Mouse (Mus musculus) hindbrain, embryonic 10.5 days (tissue): ENCODE data around the gene Kremen2. TPM values are rescaled to one million over a fixed set of nuclear protein-coding genes. Genes with fewer than 3 reads are reported as not detected.

Experiments used
- polyA plus RNA-seq: library from polyadenylated mRNA; unstranded; fragments of >200 nt; fragmentation: Nextera tagmentation; extraction: Ambion mirVana; gene quantifications from 2 replicates; pipeline ENCODE4 v1.2.1, GENCODE M21; 2016

Kremen2 gene
- polyA plus RNA-seq, 1 experiment from 2014 or later = 4.3 TPM

Other genes with a start within 250 kb of the Kremen2 start
- gene Zfp213, start 181.6 kb downstream of the Kremen2 start, polyA plus RNA-seq = 25.3 and 27.5 TPM in 2 replicates
- 22.5 and 23.4 TPM in 2 replicates for gene Zfp13, start 146.3 kb downstream of the Kremen2 start, polyA plus RNA-seq
- 0.92 and 0.94 TPM in 2 replicates for gene Zscan10, start 145.0 kb downstream of the Kremen2 start, polyA plus RNA-seq
- gene Mmp25, start 100.6 kb downstream of the Kremen2 start, polyA plus RNA-seq = 1.00 and 1.4 TPM in 2 replicates
- 0.41 and 0.51 TPM in 2 replicates for gene Bicdl2, start 85.3 kb downstream of the Kremen2 start, polyA plus RNA-seq
- 34.0 and 45.4 TPM in 2 replicates for gene Hcfc1r1, start 72.2 kb downstream of the Kremen2 start, polyA plus RNA-seq
- 72.7 and 80.2 TPM in 2 replicates for gene Thoc6, start 72.0 kb downstream of the Kremen2 start, polyA plus RNA-seq
- gene Tnfrsf12a, start 68.4 kb downstream of the Kremen2 start, polyA plus RNA-seq = 2.7 and 7.1 TPM in 2 replicates
- gene Cldn6, start 66.6 kb downstream of the Kremen2 start, polyA plus RNA-seq = 20.8 and 54.2 TPM in 2 replicates
- 6.3 and 13.1 TPM in 2 replicates for gene Cldn9, start 61.8 kb downstream of the Kremen2 start, polyA plus RNA-seq
- gene 1520401A03Rik, start 23.1 kb downstream of the Kremen2 start, polyA plus RNA-seq = not detected in 2 replicates
- 54.0 and 61.5 TPM in 2 replicates for gene Pkmyt1, start 19.5 kb downstream of the Kremen2 start, polyA plus RNA-seq
- 28.8 and 43.6 TPM in 2 replicates for gene Paqr4, start 5.0 kb downstream of the Kremen2 start, polyA plus RNA-seq
- gene Flywch1, start 25.8 kb upstream of the Kremen2 start, polyA plus RNA-seq = 181 and 211 TPM in 2 replicates
- 22.9 and 34.9 TPM in 2 replicates for gene Flywch2, start 40.2 kb upstream of the Kremen2 start, polyA plus RNA-seq
- gene Srrm2, start 44.7 kb upstream of the Kremen2 start, polyA plus RNA-seq = 517 and 570 TPM in 2 replicates
- 1,118 and 1,222 TPM in 2 replicates for gene Elob, start 83.3 kb upstream of the Kremen2 start, polyA plus RNA-seq
- 0.24 TPM in 1 of 2 replicates, not detected in the other for gene Prss33, start 90.2 kb upstream of the Kremen2 start, polyA plus RNA-seq
- not detected in 2 replicates for gene Prss32, start 98.0 kb upstream of the Kremen2 start, polyA plus RNA-seq
- gene Prss41, start 98.3 kb upstream of the Kremen2 start, polyA plus RNA-seq = 1.6 and 1.9 TPM in 2 replicates
- gene Prss21, start 122.2 kb upstream of the Kremen2 start, polyA plus RNA-seq = not detected in 2 replicates
- not detected in 2 replicates for gene Dcpp1, start 135.0 kb upstream of the Kremen2 start, polyA plus RNA-seq
- gene Dcpp2, start 135.0 kb upstream of the Kremen2 start, polyA plus RNA-seq = not detected in 2 replicates
- gene Dcpp3, start 171.6 kb upstream of the Kremen2 start, polyA plus RNA-seq = not detected in 2 replicates
- not detected in 2 replicates for gene Sbp, start 195.8 kb upstream of the Kremen2 start, polyA plus RNA-seq
- not detected in 2 replicates for gene Sbpl, start 209.4 kb upstream of the Kremen2 start, polyA plus RNA-seq
- not detected in 2 replicates for gene Prss30, start 234.7 kb upstream of the Kremen2 start, polyA plus RNA-seq